Mouse (Mus musculus): ENCODE data around the gene Dok1. TPM values are rescaled to one million over a fixed set of nuclear protein-coding genes. Genes with fewer than 3 reads are reported as not detected.

Dok1 gene
- polyA plus RNA-seq, 1 experiment from 2014 or later, result 8.3 TPM

GRCm38 (mm10) chr6:83068221-83068620, 35.0 kb upstream of the Dok1 start:
- H3K9me3 ChIP-seq, result no peaks in the 10 kb centered on the region
- no peak overlapping the region for H3K4me2 ChIP-seq (replicated peaks)
- H3K4me1 ChIP-seq, result peaks cover 23% of the 10 kb centered on the region
- no peak overlapping the region for H3K4me3 ChIP-seq
- WGBS, result under 1% methylated on average over 8 of the region's 8 CpGs
- H3K27ac ChIP-seq (replicated peaks), result no peak overlapping the region
- no peak overlapping the region for H3K9ac ChIP-seq (replicated peaks)
- no peak for ATAC-seq (ENCODE audit: low FRiP score, low read depth)
- H3K36me3 ChIP-seq, result no peaks in the 10 kb centered on the region
- H3K27me3 ChIP-seq, result peaks cover 100% of the 10 kb centered on the region

- H3K27ac ChIP-seq (replicated peaks), result no peak overlapping the region
- ATAC-seq (ENCODE audit: low FRiP score, low read depth), result no peak
- H3K4me1 ChIP-seq, result peaks cover 20% of the 10 kb centered on the region
- 19% methylated on average over 6 of the region's 6 CpGs for WGBS
- H3K27me3 ChIP-seq, result peaks cover 100% of the 10 kb centered on the region
- H3K36me3 ChIP-seq, result no peaks in the 10 kb centered on the region
- no peak overlapping the region for H3K4me2 ChIP-seq (replicated peaks)
- no peak overlapping the region for H3K9ac ChIP-seq (replicated peaks)
- no peaks in the 10 kb centered on the region for H3K9me3 ChIP-seq
- no peak overlapping the region for H3K4me3 ChIP-seq
Observed at GRCm38 (mm10) chr6:83066441-83066840, 33.2 kb upstream of the Dok1 start.

GRCm38 (mm10) chr6:83065995-83066394, 32.7 kb upstream of the Dok1 start:
- no peak overlapping the region for H3K4me3 ChIP-seq
- peaks cover 100% of the 10 kb centered on the region for H3K27me3 ChIP-seq
- no peaks in the 10 kb centered on the region for H3K9me3 ChIP-seq
- 36% methylated on average over 8 of the region's 8 CpGs for WGBS
- H3K27ac ChIP-seq (replicated peaks), result no peak overlapping the region
- no peak overlapping the region for H3K9ac ChIP-seq (replicated peaks)
- ATAC-seq (ENCODE audit: low FRiP score, low read depth), result no peak
- H3K4me2 ChIP-seq (replicated peaks), result no peak overlapping the region
- H3K4me1 ChIP-seq, result peaks cover 16% of the 10 kb centered on the region
- no peaks in the 10 kb centered on the region for H3K36me3 ChIP-seq

- ATAC-seq (ENCODE audit: low FRiP score, low read depth), result no peak
- Histone ChIP-seq H3K4me3 (no peak overlapping the region), H3K27ac (replicated peaks) (no peak overlapping the region), H3K4me1 (peaks cover 11% of the 10 kb centered on the region), H3K36me3 (peaks cover 19% of the 10 kb centered on the region), H3K4me2 (replicated peaks) (no peak overlapping the region), H3K9me3 (no peaks in the 10 kb centered on the region), H3K9ac (replicated peaks) (0 out of 2 replicates have a peak overlapping the region, but pooled peaks have one; percentile 31), H3K27me3 (peaks cover 43% of the 10 kb centered on the region)
- WGBS, result 64% methylated on average over 2 of the region's 2 CpGs
Observed at GRCm38 (mm10) chr6:83058725-83059124, 25.5 kb upstream of the Dok1 start.

GRCm38 (mm10) chr6:83057790-83058189, 24.5 kb upstream of the Dok1 start, which contains the start of gene Dqx1:
Gene Dqx1, plus strand, starts transcription at chr6:83057844.
- no peak within 1 kb of the TSS for H3K4me3 ChIP-seq

GRCm38 (mm10) chr6:83054871-83055431, 21.7 kb upstream of the Dok1 start, which contains the start of gene Htra2:
Gene Htra2, minus strand, starts transcription at chr6:83055273.
- peak within 1 kb of the TSS; percentile 65 for H3K4me3 ChIP-seq
- H3K27me3 ChIP-seq, result peaks cover 5% of the 10 kb centered on the region; the same call in 1 of the 2 replicates
- peak within 1 kb of the TSS; percentile 92 for H3K4me2 ChIP-seq (replicated peaks)
- no peaks in the 10 kb centered on the region for H3K9me3 ChIP-seq
- ATAC-seq (ENCODE audit: low FRiP score, low read depth), result no peak; the same call in 1 of the 2 replicates
- H3K36me3 ChIP-seq, result peaks cover 34% of the 10 kb centered on the region
- H3K4me1 ChIP-seq, result peaks cover 26% of the 10 kb centered on the region
- H3K27ac ChIP-seq (replicated peaks), result peak within 1 kb of the TSS; percentile 83
- peak within 1 kb of the TSS; percentile 77 for H3K9ac ChIP-seq (replicated peaks)
- whole genome bisulfite sequencing, result under 1% methylated on average over 45 of the region's 50 CpGs

More at GRCm38 (mm10) chr6:83057790-83058189, 24.5 kb upstream of the Dok1 start, which contains the start of gene Dqx1:
- Histone ChIP-seq H3K4me2 (replicated peaks) (no peak within 1 kb of the TSS), H3K36me3 (peaks cover 19% of the 10 kb centered on the region), H3K9me3 (no peaks in the 10 kb centered on the region), H3K27ac (replicated peaks) (no peak within 1 kb of the TSS), H3K27me3 (peaks cover 34% of the 10 kb centered on the region), H3K9ac (replicated peaks) (0 out of 2 replicates have a peak within 1 kb of the TSS, but pooled peaks have one; percentile 31), H3K4me1 (peaks cover 20% of the 10 kb centered on the region)
- WGBS, result 48% methylated on average over 3 of the region's 3 CpGs
- no peak for ATAC-seq (ENCODE audit: low FRiP score, low read depth)

- Histone ChIP-seq H3K4me1 (peaks cover 26% of the 10 kb centered on the region), H3K9me3 (no peaks in the 10 kb centered on the region), H3K9ac (replicated peaks) (peak within 1 kb of the TSS; percentile 77), H3K27ac (replicated peaks) (peak within 1 kb of the TSS; percentile 83), H3K27me3 (peaks cover 1% of the 10 kb centered on the region; the same call in 1 of the 2 replicates), H3K4me2 (replicated peaks) (peak within 1 kb of the TSS; percentile 92), H3K4me3 (peak within 1 kb of the TSS; percentile 65), H3K36me3 (peaks cover 34% of the 10 kb centered on the region)
- WGBS, result 1% methylated on average over 64 of the region's 64 CpGs
- ATAC-seq (ENCODE audit: low FRiP score, low read depth), result peak; percentile 98
Observed at GRCm38 (mm10) chr6:83054074-83054851, 21.0 kb upstream of the Dok1 start, which contains the start of gene Aup1. Gene Aup1, plus strand, starts transcription at chr6:83054521.

- WGBS, result 3% methylated on average over 26 of the region's 26 CpGs
- no peaks in the 10 kb centered on the region for H3K27me3 ChIP-seq
- H3K27ac ChIP-seq (replicated peaks), result peak overlapping the region; percentile 83
- no peak for ATAC-seq (ENCODE audit: low FRiP score, low read depth)
- H3K4me2 ChIP-seq (replicated peaks), result peak overlapping the region; percentile 92
- H3K4me1 ChIP-seq, result peaks cover 26% of the 10 kb centered on the region
- H3K9ac ChIP-seq (replicated peaks), result peak overlapping the region; percentile 77
- H3K36me3 ChIP-seq, result peaks cover 34% of the 10 kb centered on the region
- H3K4me3 ChIP-seq, result peak overlapping the region; percentile 65
- no peaks in the 10 kb centered on the region for H3K9me3 ChIP-seq
Observed at GRCm38 (mm10) chr6:83053136-83053960, 20.1 kb upstream of the Dok1 start.

GRCm38 (mm10) chr6:83049367-83049766, 16.1 kb upstream of the Dok1 start:
- Histone ChIP-seq H3K36me3 (peaks cover 16% of the 10 kb centered on the region), H3K27ac (replicated peaks) (no peak overlapping the region), H3K9me3 (no peaks in the 10 kb centered on the region), H3K9ac (replicated peaks) (no peak overlapping the region), H3K4me3 (no peak overlapping the region), H3K27me3 (no peaks in the 10 kb centered on the region), H3K4me1 (peaks cover 14% of the 10 kb centered on the region), H3K4me2 (replicated peaks) (no peak overlapping the region)
- no peak for ATAC-seq (ENCODE audit: low FRiP score, low read depth)
- 77% methylated on average over 10 of the region's 10 CpGs for WGBS

GRCm38 (mm10) chr6:83044742-83045141, 11.5 kb upstream of the Dok1 start:
- Histone ChIP-seq H3K9ac (replicated peaks) (no peak overlapping the region), H3K27ac (replicated peaks) (no peak overlapping the region), H3K36me3 (no peaks in the 10 kb centered on the region), H3K4me2 (replicated peaks) (no peak overlapping the region), H3K27me3 (no peaks in the 10 kb centered on the region), H3K9me3 (no peaks in the 10 kb centered on the region), H3K4me1 (no peaks in the 10 kb centered on the region), H3K4me3 (no peak overlapping the region)
- WGBS, result 82% methylated on average over 9 of the region's 9 CpGs
- ATAC-seq (ENCODE audit: low FRiP score, low read depth), result no peak

- no peaks in the 10 kb centered on the region for H3K9me3 ChIP-seq
- H3K27me3 ChIP-seq, result no peaks in the 10 kb centered on the region
- no peaks in the 10 kb centered on the region for H3K4me1 ChIP-seq
- no peak overlapping the region for H3K9ac ChIP-seq (replicated peaks)
- H3K36me3 ChIP-seq, result no peaks in the 10 kb centered on the region
- H3K4me3 ChIP-seq, result no peak overlapping the region
- ATAC-seq (ENCODE audit: low FRiP score, low read depth), result no peak
- no peak overlapping the region for H3K4me2 ChIP-seq (replicated peaks)
- no peak overlapping the region for H3K27ac ChIP-seq (replicated peaks)
- 91% methylated on average over 5 of the region's 5 CpGs for WGBS
Observed at GRCm38 (mm10) chr6:83043993-83044392, 10.7 kb upstream of the Dok1 start.
